Mouse (Mus musculus): ENCODE results near the gene Cdh8.
"Not testable (repeated sequence)": the region's sequence is repeated elsewhere in the genome, so short reads cannot be mapped to it uniquely, and the experiment has no call there.

Gene Cdh8

DNA sequence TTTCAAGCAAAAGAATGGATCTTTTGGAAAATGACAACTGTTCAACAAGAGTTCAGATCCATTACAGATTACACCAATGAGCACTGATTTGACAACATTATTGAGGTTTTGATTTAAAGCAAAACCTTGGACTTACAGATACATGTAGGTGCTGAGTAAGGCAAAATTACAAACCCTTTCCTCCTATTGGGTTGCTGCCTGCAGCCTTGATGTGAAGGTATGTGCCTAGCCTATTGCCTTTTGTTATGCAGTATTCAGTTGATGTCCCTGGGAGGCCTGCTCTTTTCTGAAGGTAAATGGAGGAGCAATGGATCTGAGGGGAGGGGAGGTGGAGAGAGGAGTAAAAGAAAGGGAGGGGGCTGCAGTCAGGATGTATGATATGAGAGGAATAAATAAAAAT is 135.9 kb downstream of the Cdh8 start:
- DNase-seq, result no peak

DNA sequence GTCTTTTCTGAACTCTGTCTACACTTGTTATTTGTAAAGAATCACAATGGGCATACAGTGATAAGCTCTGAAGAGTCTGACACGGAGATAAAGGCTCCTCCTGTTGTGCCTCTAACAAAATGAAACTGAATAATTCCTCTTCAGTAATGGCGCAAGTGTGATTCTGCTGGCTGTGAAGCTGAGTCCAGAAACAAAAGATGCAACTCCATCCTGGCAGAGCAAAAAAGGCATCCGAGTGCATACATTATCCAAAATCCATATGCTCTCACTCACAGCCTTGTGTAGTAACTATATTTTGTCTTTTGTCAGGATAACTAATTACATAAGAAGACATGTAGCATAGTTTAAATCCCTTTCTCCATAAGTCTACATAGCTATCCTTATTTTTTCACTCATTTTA is 149.1 kb downstream of the Cdh8 start:
- DNase-seq, result no peak

DNA sequence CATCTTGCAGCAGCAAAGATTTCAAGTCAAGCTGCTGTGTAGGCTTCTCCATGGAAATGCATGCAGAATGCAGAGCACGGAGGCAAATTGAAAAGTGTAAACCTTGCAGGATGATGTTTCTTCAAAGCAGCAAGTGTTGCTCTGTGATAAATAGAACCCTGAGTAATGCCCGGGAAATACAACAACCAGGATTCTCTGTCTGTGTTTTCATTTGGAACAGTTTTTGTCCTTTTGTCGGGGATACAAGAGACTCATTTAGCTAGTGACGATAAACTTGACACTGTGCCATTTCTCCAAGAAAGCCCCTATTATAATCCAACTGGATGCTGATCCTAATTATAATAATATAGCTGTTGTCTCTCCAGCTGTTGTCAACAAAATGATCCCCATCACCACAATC is 181.9 kb downstream of the Cdh8 start:
- no peak for DNase-seq

DNA sequence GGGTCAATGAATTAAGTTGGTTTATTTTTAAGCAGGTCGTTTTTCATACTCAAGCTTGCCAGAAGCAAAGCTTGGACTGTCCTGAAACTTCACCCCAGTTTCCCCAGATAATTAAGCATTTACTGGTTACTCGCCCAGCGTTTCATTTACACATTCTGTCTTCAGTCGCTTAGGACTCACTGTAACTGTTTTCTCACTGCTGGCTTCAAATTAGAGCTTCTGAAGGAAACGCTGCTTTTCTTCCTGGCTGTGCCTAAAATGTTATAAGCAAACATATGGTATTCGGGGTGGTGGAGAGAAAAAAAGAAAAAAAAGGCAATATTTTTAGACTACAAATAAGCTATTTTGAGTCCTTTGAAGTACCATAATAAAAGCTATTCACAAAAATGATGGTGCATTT is 192.6 kb downstream of the Cdh8 start:
- DNase-seq, result no peak

DNA sequence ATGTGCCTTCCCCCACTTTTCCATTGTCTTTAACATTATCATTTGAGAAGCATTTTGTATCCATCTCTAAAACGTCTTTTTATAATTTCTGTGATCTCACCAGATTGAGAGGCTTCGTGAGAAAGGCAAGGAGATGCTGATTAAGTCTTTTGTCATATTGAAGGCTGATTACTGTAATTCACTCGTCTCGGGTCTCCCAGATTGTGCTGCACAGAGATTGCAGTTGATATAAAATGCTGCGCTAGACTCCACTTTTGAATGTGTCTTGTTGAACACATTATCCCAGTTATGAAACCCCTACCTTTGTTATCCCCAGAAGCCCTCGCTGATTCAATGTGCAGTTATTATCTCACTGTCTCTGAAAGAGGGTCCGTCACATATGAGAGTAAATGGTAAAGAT is 211.1 kb downstream of the Cdh8 start:
- DNase-seq, result no peak

DNA sequence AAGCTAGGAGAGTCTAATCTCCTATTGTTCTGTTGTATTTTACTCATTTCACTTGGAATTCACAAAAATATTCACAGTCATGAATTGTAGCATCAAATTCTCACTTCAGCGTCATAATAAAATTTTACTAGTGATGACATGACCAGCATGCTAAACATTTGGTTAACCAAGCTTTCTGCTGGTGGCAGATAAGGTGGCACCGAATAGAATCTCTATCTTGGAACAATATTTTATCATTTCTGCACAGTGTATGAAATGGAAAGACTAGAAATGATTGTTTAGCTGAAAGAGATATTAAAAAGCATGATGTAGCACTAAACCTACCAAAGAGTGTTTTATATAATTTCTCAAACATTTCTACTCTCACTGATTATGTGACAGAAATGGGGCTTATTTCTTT is 225.6 kb downstream of the Cdh8 start:
- no peak for DNase-seq

DNA sequence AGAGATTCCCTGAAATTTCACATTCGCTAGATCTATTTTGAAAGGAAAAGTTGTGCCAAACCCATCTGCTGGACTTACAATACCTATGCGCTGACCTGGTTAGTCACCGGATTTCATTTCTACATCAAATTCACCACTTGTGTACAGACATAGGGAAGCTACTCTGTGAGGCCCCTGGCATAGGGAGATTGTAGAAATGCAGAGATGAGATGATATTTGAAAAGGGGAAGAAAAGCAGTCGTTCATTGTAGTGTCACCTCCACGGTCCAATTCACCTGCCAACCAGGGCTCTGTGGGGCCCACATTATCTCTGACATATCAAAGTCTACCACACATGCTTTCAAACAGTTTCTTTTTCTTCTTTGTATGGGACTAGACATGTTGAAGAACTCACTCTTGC is 229.4 kb downstream of the Cdh8 start:
- no peak for DNase-seq

DNA sequence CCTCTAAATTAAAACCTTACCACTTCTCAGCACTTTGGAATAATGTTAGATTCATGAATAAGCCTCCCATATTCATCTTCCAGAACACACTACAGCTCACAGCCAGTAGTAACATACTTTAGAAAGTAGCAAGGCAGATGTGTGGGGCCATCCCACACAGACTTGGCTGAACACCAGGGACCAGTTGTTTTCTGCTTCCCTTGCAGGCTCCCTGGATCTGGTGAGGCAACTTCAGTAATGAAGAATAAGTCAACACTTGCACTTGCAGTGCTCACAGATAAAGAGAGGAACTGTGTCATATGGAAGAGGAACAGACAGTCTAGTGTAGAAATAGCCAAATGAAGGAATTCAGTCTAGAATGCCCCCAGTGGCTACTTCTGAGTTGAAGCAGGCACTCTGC is 232.1 kb downstream of the Cdh8 start:
- DNase-seq, result no peak

DNA sequence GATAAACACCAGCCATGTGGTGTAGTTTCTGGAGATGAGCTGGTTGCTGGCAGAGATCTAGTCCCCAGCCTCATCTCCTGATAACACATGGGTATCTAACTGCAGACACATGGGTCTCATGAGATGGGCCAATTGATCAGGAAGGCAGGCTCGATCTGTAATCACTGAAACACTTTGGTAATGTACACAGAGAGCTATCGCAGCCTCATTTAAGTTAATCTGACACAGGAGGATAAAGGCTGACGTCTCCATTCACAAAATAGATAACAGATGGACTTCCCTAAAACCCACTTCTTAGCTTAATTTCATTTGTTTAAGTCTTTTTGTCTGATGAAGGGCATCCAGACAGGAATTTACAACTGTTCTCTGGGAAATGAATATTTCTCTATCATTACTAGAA is 249.3 kb downstream of the Cdh8 start:
- no peak for DNase-seq

DNA sequence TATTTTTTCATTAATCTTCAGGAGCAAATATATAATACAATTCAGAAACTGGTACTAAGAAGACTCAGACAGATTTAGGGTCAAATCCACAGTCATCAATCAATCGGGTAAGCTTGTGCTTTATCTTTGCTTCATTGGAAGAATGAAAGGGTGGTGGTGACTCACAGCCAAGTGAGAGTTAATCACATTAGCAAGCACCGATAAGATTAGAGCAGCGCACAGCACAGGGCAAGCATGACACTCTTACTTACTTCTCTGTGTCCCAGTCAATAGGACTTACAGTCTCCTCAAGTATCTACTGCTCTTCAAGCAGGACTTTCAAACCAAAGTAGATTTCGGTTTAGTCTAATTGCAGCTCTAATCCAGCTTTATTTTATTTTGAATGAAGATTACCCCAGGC is 254.6 kb downstream of the Cdh8 start:
- DNase-seq, result no peak

DNA sequence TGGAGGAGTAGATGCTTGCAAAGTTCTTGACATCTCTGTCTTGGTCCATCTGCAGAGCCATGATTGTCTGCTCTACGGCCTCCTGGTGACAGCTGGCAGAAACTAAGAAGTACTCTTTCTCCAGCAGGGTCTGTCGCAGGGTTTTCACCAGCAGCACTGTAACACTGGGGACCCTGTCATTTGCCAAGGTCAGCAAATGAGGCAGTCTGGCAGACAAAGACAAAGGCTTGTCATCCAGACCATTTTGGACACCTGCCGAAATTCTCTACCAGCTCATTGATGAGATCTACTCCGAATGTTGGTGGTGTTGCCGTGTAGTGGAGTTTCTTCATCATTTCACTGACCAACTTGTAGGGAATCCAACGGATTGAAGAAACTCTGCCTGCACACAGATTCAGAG is 270.8 kb downstream of the Cdh8 start:
- no peak for DNase-seq

DNA sequence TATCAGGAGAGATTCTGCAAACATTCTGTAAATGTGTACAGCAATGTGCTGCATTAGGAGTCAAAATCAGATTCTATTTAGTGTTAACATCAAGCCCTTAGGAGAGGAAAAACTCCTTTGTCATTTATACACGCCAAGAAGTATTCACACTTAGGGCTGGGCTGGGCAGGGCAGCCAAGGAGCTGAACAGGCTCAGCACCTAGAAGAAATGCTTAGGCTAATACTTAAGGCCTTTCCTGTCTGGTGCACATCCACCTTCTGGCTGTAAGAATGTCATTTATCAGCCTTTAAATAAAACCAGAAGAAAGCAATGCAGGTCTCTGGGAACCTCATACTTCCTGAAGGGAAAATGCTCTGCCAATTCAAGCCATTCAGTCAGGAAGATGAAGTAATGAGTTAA is 271.5 kb downstream of the Cdh8 start:
- not testable (repeated sequence) for DNase-seq

DNA sequence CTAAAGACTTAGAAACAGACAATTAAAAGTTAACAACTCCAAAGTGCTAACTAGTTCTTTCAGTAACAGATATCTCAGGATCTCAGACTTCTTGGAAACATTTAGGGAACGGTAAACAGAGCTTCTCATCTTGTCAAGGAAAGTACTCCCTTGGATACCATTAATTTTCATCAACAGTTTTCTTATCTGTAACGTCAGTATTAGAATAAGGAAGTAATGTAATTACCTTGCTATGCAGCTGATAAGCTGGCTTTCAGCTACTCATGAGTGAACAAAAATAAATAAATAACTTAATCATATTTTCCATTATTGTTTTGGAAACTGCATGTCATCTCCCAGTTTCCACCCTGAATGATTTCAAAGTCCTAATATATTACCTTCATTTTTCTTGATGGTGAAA is 317.8 kb downstream of the Cdh8 start:
- no peak for DNase-seq

DNA sequence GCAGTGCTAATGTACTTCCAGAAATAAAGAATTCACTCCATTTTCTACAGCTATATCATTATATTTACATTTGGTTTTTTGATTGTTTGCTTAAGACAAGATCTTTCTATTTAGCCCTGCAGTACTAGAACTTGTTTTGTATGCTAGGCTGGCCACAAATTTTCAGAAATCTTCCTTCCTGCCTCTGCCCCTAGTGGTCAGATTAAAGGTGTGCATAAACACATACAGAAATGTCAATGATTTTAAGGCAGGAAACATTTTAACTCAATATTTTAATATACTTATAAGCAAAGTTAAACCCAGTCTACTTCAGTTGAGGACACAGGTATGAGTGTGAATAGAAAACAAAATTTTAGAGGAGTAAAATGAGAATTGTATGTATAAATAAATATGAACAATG is 364.9 kb downstream of the Cdh8 start:
- no peak for DNase-seq

DNA sequence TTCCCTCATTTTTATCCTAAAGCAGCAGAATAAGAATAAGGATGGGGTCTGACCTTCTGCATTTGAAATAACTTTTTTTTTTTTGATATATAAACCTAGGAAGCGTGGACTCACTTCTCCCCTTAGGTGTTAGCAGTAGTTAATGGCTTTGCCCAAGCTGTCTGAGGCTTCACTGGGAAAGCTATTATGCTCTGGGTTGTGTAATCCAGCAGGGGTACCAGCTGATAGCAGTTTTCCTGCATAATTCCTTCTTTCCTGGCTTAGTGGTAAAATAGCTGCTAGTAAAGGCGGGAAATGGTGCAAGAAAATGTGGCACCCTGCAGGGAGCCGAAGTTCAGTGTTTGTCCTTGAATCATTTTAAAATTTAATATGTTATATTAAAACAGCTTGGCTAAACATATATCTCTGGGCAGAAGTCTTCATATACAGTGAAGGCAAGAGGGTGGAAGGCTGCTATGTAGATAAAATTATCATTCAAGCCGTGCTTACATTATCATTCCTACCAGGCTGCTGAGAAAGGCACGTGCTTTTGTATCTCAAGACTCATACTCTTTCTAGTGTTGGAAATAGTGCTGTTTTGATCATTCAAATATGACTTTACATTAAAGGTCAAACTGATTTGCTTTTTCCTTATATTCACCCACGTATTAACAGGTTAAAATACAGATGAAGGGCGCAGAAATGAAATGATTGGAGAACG is 367.5 kb downstream of the Cdh8 start:
- DNase-seq, result no peak

DNA sequence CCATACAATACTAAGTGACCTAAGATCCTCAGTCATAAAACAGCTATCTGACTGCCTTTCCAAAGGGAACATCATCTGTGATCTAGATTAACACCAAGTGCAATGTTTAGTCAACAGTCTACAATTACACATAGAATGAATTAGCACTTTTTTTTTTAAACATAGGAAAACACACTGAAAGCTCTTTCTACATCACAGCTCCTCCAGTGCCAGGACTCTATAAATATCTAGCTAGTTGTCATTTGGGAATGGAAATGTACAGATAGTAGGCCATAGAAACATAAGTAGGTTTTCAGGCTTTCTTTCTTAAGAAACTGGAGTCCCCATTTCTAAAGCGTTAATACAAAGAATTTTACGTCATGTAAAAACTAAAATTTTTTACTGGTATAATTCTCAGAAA is 375.8 kb downstream of the Cdh8 start:
- no peak for DNase-seq

DNA sequence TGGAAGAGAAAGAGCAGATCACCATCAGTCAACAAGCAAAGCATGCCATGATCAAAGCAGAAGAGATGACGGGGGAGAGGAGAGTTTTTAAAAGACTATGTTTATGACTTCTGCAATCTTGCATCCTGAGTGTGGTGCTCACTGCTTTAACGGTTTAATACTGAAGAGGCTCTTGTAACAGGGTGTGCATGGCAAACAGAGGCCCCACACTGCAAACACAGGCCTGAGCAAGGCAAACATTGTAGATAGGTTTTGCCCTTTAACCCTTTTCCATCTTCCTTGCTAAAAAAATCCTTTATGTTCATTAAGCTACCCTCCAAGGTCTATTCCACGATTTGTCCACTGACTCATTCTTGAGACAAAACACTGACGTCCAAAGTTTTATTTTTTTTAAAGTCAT is 385.2 kb downstream of the Cdh8 start:
- no peak for DNase-seq

Measured in cerebellum, adult 11 months (tissue).